In the genomic region with DNA sequence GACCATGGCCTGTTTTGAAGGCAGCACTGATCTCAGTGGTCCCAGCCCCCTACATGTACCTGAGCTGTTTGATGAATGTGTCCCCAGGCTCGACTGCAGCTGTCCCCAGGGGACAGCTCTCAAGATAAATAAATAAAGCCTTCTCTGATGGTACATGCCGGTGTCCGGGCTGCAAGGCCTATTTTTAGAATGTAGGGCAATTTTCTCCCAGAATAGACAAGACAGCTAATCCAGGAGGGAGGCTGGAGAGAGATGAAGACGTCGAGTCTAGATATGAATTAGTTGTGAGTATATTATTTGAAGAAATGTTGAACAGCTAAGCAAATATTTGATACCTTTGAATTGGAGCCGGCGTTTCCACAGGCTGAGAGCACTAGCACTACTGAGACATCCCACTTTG, we compare ENCODE assay signal across 21 mouse cellular contexts. TPM values are rescaled to one million over a fixed set of nuclear protein-coding genes. Genes with fewer than 3 reads are reported as not detected.
DNase-seq lines count a peak whose midpoint lies in the region; ATAC-seq lines count a peak whose summit lies in the region.
"Had no signal": no experiment of that assay in that cellular context is flagged by ENCODE, and none has a peak within 500 bp of the region (broad histone marks: within the 10 kb centered on the region; RNA-seq: fewer than 3 reads in every experiment).

No protein-coding gene starts in this region.

- H3K4me3 ChIP-seq in heart, embryonic 13.5 days = no peak overlapping the region
- no peak overlapping the region for H3K4me3 ChIP-seq in hindbrain, embryonic 12.5 days
- H3K4me3 ChIP-seq: forebrain, embryonic 10.5 days; hindbrain, embryonic 13.5 days; limb, embryonic 12.5 days; liver, embryonic 12.5 days; megakaryocyte, embryonic 14.5 days; stomach, embryonic 15.5 days had no signal

- intact Hi-C loops in gastrocnemius, postnatal 36 days (cut with DNase I) = no loop called here
- intact Hi-C loops in heart, postnatal 25 days (cut with DNase I) = no loop called here

- peaks cover 1% of the 10 kb centered on the region; the same call in 1 of the 2 replicates for H3K9me3 ChIP-seq in heart, embryonic 13.5 days
- no peaks in the 10 kb centered on the region for H3K9me3 ChIP-seq in hindbrain, embryonic 12.5 days (replicated peaks)
- H3K9me3 ChIP-seq: forebrain, embryonic 10.5 days; hindbrain, embryonic 13.5 days; limb, embryonic 12.5 days; liver, embryonic 12.5 days; megakaryocyte, embryonic 14.5 days; stomach, embryonic 15.5 days had no signal

- 27% methylated on average over 7 of the region's 7 CpGs for WGBS in heart, embryonic 13.5 days
- 59% methylated on average over 7 of the region's 7 CpGs for WGBS in hindbrain, embryonic 12.5 days

- DNase-seq in gastrocnemius, adult 18-20 months (ENCODE audit: low spot score) = peak; percentile 62
- no peak for DNase-seq in gastrocnemius, postnatal 36 days
- peak; percentile 21 to 35 for DNase-seq in heart, adult 9 months (ENCODE audit: low spot score in 2 of 2)
- no peak for DNase-seq in heart, postnatal 25 days (ENCODE audit: low spot score)
- DNase-seq in retina, postnatal 7 days (ENCODE audit: low read depth, low spot score) = peak; percentile 25
- DNase-seq: B cell, adult 2 months; cerebellum, postnatal 14 days; embryo, embryonic 11 days; kidney, adult 2 months; kidney, postnatal 10 days; lung, adult 2 months; thymus, adult 18-20 months had no signal

- H3K9ac ChIP-seq in heart, embryonic 13.5 days = 0 out of 2 replicates have a peak overlapping the region, but pooled peaks have one; percentile 42
- H3K9ac ChIP-seq in hindbrain, embryonic 12.5 days = no peak overlapping the region
- H3K9ac ChIP-seq: hindbrain, embryonic 13.5 days; limb, embryonic 12.5 days; liver, embryonic 12.5 days; stomach, embryonic 15.5 days had no signal

- H3K4me1 ChIP-seq in heart, embryonic 13.5 days = peaks cover 15% of the 10 kb centered on the region
- peaks cover 6% of the 10 kb centered on the region; the same call in 1 of the 2 replicates for H3K4me1 ChIP-seq in hindbrain, embryonic 12.5 days

- H3K36me3 ChIP-seq in heart, embryonic 13.5 days = no peaks in the 10 kb centered on the region
- no peaks in the 10 kb centered on the region for H3K36me3 ChIP-seq in hindbrain, embryonic 12.5 days
- H3K36me3 ChIP-seq: forebrain, embryonic 10.5 days; hindbrain, embryonic 13.5 days; limb, embryonic 12.5 days; liver, embryonic 12.5 days; stomach, embryonic 15.5 days had no signal

- ATAC-seq in heart, embryonic 13.5 days (ENCODE audit: extremely low read depth, insufficient number of reproducible peaks, low FRiP score, low TSS enrichment) = no peak
- no peak for ATAC-seq in hindbrain, embryonic 12.5 days (ENCODE audit: low FRiP score)
- ATAC-seq: inflammation-experienced regulatory T-cells, adult 6 months; liver, embryonic 12.5 days had no signal

- H3K4me2 ChIP-seq in heart, embryonic 13.5 days = no peak overlapping the region
- no peak overlapping the region for H3K4me2 ChIP-seq in hindbrain, embryonic 12.5 days (replicated peaks)
- H3K4me2 ChIP-seq: hindbrain, embryonic 13.5 days; limb, embryonic 12.5 days; liver, embryonic 12.5 days; stomach, embryonic 15.5 days had no signal

- peaks cover 4% of the 10 kb centered on the region; the same call in 1 of the 2 replicates for H3K27me3 ChIP-seq in heart, embryonic 13.5 days (replicated peaks)
- H3K27me3 ChIP-seq in hindbrain, embryonic 12.5 days = no peaks in the 10 kb centered on the region
- H3K27me3 ChIP-seq: hindbrain, embryonic 13.5 days; stomach, embryonic 15.5 days had no signal

- H3K27ac ChIP-seq in heart, embryonic 13.5 days (replicated peaks) = no peak overlapping the region
- no peak overlapping the region for H3K27ac ChIP-seq in hindbrain, embryonic 12.5 days
- H3K27ac ChIP-seq: forebrain, embryonic 10.5 days; hindbrain, embryonic 13.5 days; limb, embryonic 12.5 days; liver, embryonic 12.5 days; stomach, embryonic 15.5 days had no signal

RNA-seq across cellular contexts. Expression of a gene that starts 35.7 kb away (rescaled TPM):
- total RNA-seq in gastrocnemius, adult 18-20 months (2021) = 10 to 100 TPM; 29.4 to 30.3 TPM
- total RNA-seq in gastrocnemius, postnatal 36 days (2021) = 10 to 100 TPM; 22.4 to 24.0 TPM
- total RNA-seq in heart, postnatal 25 days (2021) = 10 to 100 TPM; 15.4 to 17.4 TPM
- polyA plus RNA-seq in heart, embryonic 13.5 days (2015; fragmentation: Nextera tagmentation; extraction: Ambion mirVana) = 30.1 and 33.9 TPM in 2 replicates
- 43.6 and 46.8 TPM in 2 replicates for polyA plus RNA-seq in hindbrain, embryonic 12.5 days (2016; fragmentation: Nextera tagmentation; extraction: Ambion mirVana)

RNA-seq across cellular contexts. Expression of a gene that starts 48.2 kb away (rescaled TPM):
- total RNA-seq in gastrocnemius, adult 18-20 months (2021) = under 1 TPM in 1 of 2 experiments, not detected in 1; 0.14 TPM
- 1 to 10 TPM in 1 of 2 experiments, under 1 TPM in 1; 0.49 to 1.5 TPM for total RNA-seq in gastrocnemius, postnatal 36 days (2021)
- total RNA-seq in heart, postnatal 25 days (2021) = 1 to 10 TPM; 1.2 to 1.3 TPM
- polyA plus RNA-seq in heart, embryonic 13.5 days (2015; fragmentation: Nextera tagmentation; extraction: Ambion mirVana) = 40.9 and 44.5 TPM in 2 replicates
- polyA plus RNA-seq in hindbrain, embryonic 12.5 days (2016; fragmentation: Nextera tagmentation; extraction: Ambion mirVana) = 36.1 and 36.7 TPM in 2 replicates

Comparison
In these comparisons a context has a peak if more than half of its experiments do, and no peak if none do; other contexts are left out.
1. DNase-seq: peak in gastrocnemius, adult 18-20 months (single experiment), heart, adult 9 months (2 of 2) and retina, postnatal 7 days (single experiment); none in gastrocnemius, postnatal 36 days (0 of 2) and heart, postnatal 25 days (single experiment).